19 mouse cellular contexts compared by ENCODE assay signal in genomic region chr2:151629310-151629709, GRCm38 (mm10). TPM values are rescaled to one million over a fixed set of nuclear protein-coding genes. Genes with fewer than 3 reads are reported as not detected.
A peak's percentile ranks its signal among the peaks of the same experiment; 100 is the strongest.
DNase-seq lines count a peak whose midpoint lies in the region; ATAC-seq lines count a peak whose summit lies in the region.
"Had no signal": no experiment of that assay in that cellular context is flagged by ENCODE, and none has a peak within 500 bp of the region (broad histone marks: within the 10 kb centered on the region; RNA-seq: fewer than 3 reads in every experiment).

No protein-coding gene starts in this region.

- no peak overlapping the region for H3K4me3 ChIP-seq in embryonic facial prominence, embryonic 11.5 days (ENCODE audit: low read depth, low read length)
- H3K4me3 ChIP-seq in embryonic facial prominence, embryonic 10.5 days, result no peak overlapping the region
- H3K4me3 ChIP-seq: erythroblast, embryonic 14.5 days; heart, adult 2 months; myocyte had no signal

- H3K36me3 ChIP-seq in embryonic facial prominence, embryonic 11.5 days (replicated peaks; ENCODE audit: control insufficient read depth, insufficient read depth, low read depth, low read length), result no peaks in the 10 kb centered on the region
- no peaks in the 10 kb centered on the region for H3K36me3 ChIP-seq in embryonic facial prominence, embryonic 10.5 days (replicated peaks)

- H3K9me3 ChIP-seq in embryonic facial prominence, embryonic 11.5 days (replicated peaks; ENCODE audit: control insufficient read depth, low read length), result no peaks in the 10 kb centered on the region
- H3K9me3 ChIP-seq in embryonic facial prominence, embryonic 10.5 days, result no peaks in the 10 kb centered on the region

- peak; percentile 11 for DNase-seq in embryonic facial prominence, embryonic 11.5 days (ENCODE audit: low spot score)
- DNase-seq in embryonic facial prominence, embryonic 10.5 days (ENCODE audit: low spot score), result no peak
- DNase-seq in layer of hippocampus, adult 11-12 months (ENCODE audit: low spot score), result peak; percentile 13
- no peak for DNase-seq in layer of hippocampus, adult 9-11 months
- peak; percentile 39 to 42 for DNase-seq in right cerebral cortex, adult 2 months (ENCODE audit: low spot score in 2 of 2)
- DNase-seq in right cerebral cortex, postnatal 4 days, result no peak
- DNase-seq in ovary, postnatal 10 days (ENCODE audit: low spot score), result no peak
- DNase-seq: B cell, adult 2 months; cerebellum, postnatal 14 days; heart, adult 2 months; kidney, adult 9 months; kidney, postnatal 36 days; layer of hippocampus, postnatal 36 days; lung, adult 18-20 months had no signal

- no peak overlapping the region for H3K27ac ChIP-seq in embryonic facial prominence, embryonic 11.5 days (replicated peaks; ENCODE audit: low read depth, low read length)
- H3K27ac ChIP-seq in embryonic facial prominence, embryonic 10.5 days (replicated peaks), result no peak overlapping the region
- H3K27ac ChIP-seq: heart, adult 2 months had no signal

- 63% methylated on average over 7 of the region's 7 CpGs for WGBS in embryonic facial prominence, embryonic 11.5 days
- 69% methylated on average over 7 of the region's 7 CpGs for WGBS in embryonic facial prominence, embryonic 10.5 days

- ATAC-seq in embryonic facial prominence, embryonic 11.5 days (replicated peaks; ENCODE audit: insufficient number of reproducible peaks, low FRiP score, low TSS enrichment, low read depth), result no peak
- ATAC-seq: forebrain, embryonic 14.5 days had no signal

- no peaks in the 10 kb centered on the region for H3K4me1 ChIP-seq in embryonic facial prominence, embryonic 11.5 days (ENCODE audit: control insufficient read depth, insufficient read depth, low read length)
- peaks cover 15% of the 10 kb centered on the region for H3K4me1 ChIP-seq in embryonic facial prominence, embryonic 10.5 days

- H3K4me2 ChIP-seq in embryonic facial prominence, embryonic 11.5 days (ENCODE audit: low read depth, low read length), result no peak overlapping the region

- H3K27me3 ChIP-seq in embryonic facial prominence, embryonic 11.5 days (ENCODE audit: control insufficient read depth, insufficient read depth, low read length), result peaks cover 4% of the 10 kb centered on the region; the same call in 1 of the 2 replicates
- peaks cover 55% of the 10 kb centered on the region for H3K27me3 ChIP-seq in embryonic facial prominence, embryonic 10.5 days (replicated peaks; ENCODE audit: low read depth, poor library complexity, severe bottlenecking)

- no peak overlapping the region for H3K9ac ChIP-seq in embryonic facial prominence, embryonic 11.5 days (replicated peaks; ENCODE audit: low read length)

RNA-seq across cellular contexts. Expression of gene Snph, which starts 3.1 kb away (rescaled TPM):
- polyA plus RNA-seq in embryonic facial prominence, embryonic 11.5 days (2014; fragmentation: Nextera tagmentation; extraction: Ambion mirVana), result 0.72 and 1.1 TPM in 2 replicates
- 0.54 and 1.00 TPM in 2 replicates for polyA plus RNA-seq in embryonic facial prominence, embryonic 10.5 days (2016; fragmentation: Nextera tagmentation; extraction: Ambion mirVana)
- polyA plus RNA-seq: erythroblast, embryonic 14.5 days; liver, adult 2 months; myocyte had no signal

RNA-seq across cellular contexts. Expression of gene Rad21l, which starts 39.0 kb away (rescaled TPM):
- polyA plus RNA-seq in embryonic facial prominence, embryonic 11.5 days (2014; fragmentation: Nextera tagmentation; extraction: Ambion mirVana), result 0.13 TPM in 1 of 2 replicates, not detected in the other
- not detected in 2 replicates for polyA plus RNA-seq in embryonic facial prominence, embryonic 10.5 days (2016; fragmentation: Nextera tagmentation; extraction: Ambion mirVana)
- polyA plus RNA-seq: erythroblast, embryonic 14.5 days; forebrain, embryonic 14.5 days; heart, adult 2 months; heart, embryonic 16.5 days; liver, adult 2 months; myocyte had no signal

RNA-seq across cellular contexts. Expression of gene Sdcbp2, which starts 56.9 kb away (rescaled TPM):
- 0.59 and 1.0 TPM in 2 replicates for polyA plus RNA-seq in embryonic facial prominence, embryonic 11.5 days (2014; fragmentation: Nextera tagmentation; extraction: Ambion mirVana)
- polyA plus RNA-seq in embryonic facial prominence, embryonic 10.5 days (2016; fragmentation: Nextera tagmentation; extraction: Ambion mirVana), result 0.55 and 0.76 TPM in 2 replicates
- polyA plus RNA-seq: erythroblast, embryonic 14.5 days had no signal

Comparison
In these comparisons a context has a peak if more than half of its experiments do, and no peak if none do; other contexts are left out.
1. DNase-seq: peak in embryonic facial prominence, embryonic 11.5 days (single experiment), layer of hippocampus, adult 11-12 months (single experiment) and right cerebral cortex, adult 2 months (2 of 2); none in embryonic facial prominence, embryonic 10.5 days (single experiment), layer of hippocampus, adult 9-11 months (single experiment), right cerebral cortex, postnatal 4 days (single experiment) and ovary, postnatal 10 days (single experiment).